Mouse (Mus musculus) limb, embryonic 10.5 days (tissue): ENCODE data around the gene Tob1. TPM values are rescaled to one million over a fixed set of nuclear protein-coding genes. Genes with fewer than 3 reads are reported as not detected.

Experiments used
- DNase-seq: peaks from one replicate; pipeline ENCODE4 v3.0.0-alpha.2; 2017; ENCODE audit warnings: low spot score
- H3K27ac ChIP-seq: fragments of 300-500 bp; sonication (generic); 2 replicates; pipeline ENCODE4 v1.5.1; 2016; ENCODE audit warnings: mild to moderate bottlenecking
- H3K27me3 ChIP-seq: fragments of 300-500 bp; sonication (generic); 2 replicates; pipeline ENCODE4 v1.6.1; 2016; ENCODE audit warnings: low read depth, mild to moderate bottlenecking; ENCODE audit not compliant: poor library complexity, severe bottlenecking
- H3K36me3 ChIP-seq: fragments of 300-500 bp; sonication (generic); 2 replicates; pipeline ENCODE4 v1.6.1; 2016; ENCODE audit warnings: mild to moderate bottlenecking, moderate library complexity
- H3K4me1 ChIP-seq: fragments of 300-500 bp; sonication (generic); 2 replicates; pipeline ENCODE4 v1.6.1; 2016
- H3K4me3 ChIP-seq: fragments of 300-500 bp; sonication (generic); 2 replicates; pipeline ENCODE4 v1.5.1; 2016; ENCODE audit warnings: mild to moderate bottlenecking, moderate library complexity
- H3K9me3 ChIP-seq: fragments of 300-500 bp; sonication (generic); replicated peaks from 2 replicates; pipeline ENCODE4 v1.6.1; 2016; ENCODE audit warnings: mild to moderate bottlenecking
- WGBS: fragments of 180-500 bp; shearing (Covaris S2); methylation state at CpG from one replicate; pipeline ENCODE4 v1.1.7; 2016; 5-methylcytosine and 5-hydroxymethylcytosine counted together
- polyA plus RNA-seq: library from polyadenylated mRNA; unstranded; fragments of >200 nt; fragmentation: Nextera tagmentation; extraction: Ambion mirVana; gene quantifications from 2 replicates; pipeline ENCODE4 v1.2.1, GENCODE M21; 2016

Gene Tob1
- polyA plus RNA-seq, 1 experiment from 2014 or later = 22.5 TPM

GRCm38 (mm10) chr11:94202106-94202505, 9.1 kb upstream of the Tob1 start:
- H3K36me3 ChIP-seq = no peaks in the 10 kb centered on the region
- H3K4me3 ChIP-seq = no peak overlapping the region
- no peak overlapping the region for H3K27ac ChIP-seq
- WGBS = 89% methylated on average over 5 of the region's 5 CpGs
- H3K4me1 ChIP-seq = no peaks in the 10 kb centered on the region
- H3K9me3 ChIP-seq = no peaks in the 10 kb centered on the region
- DNase-seq = no peak
- H3K27me3 ChIP-seq = no peaks in the 10 kb centered on the region

GRCm38 (mm10) chr11:94203066-94203465, 8.2 kb upstream of the Tob1 start:
- Histone ChIP-seq H3K4me3 (no peak overlapping the region), H3K27me3 (no peaks in the 10 kb centered on the region), H3K27ac (no peak overlapping the region), H3K4me1 (no peaks in the 10 kb centered on the region), H3K9me3 (no peaks in the 10 kb centered on the region), H3K36me3 (no peaks in the 10 kb centered on the region)
- 88% methylated on average over 3 of the region's 3 CpGs for WGBS
- DNase-seq = no peak

- H3K27ac ChIP-seq = no peak overlapping the region
- H3K27me3 ChIP-seq = no peaks in the 10 kb centered on the region
- H3K4me1 ChIP-seq = peaks cover 8% of the 10 kb centered on the region; the same call in 1 of the 2 replicates
- no peak overlapping the region for H3K4me3 ChIP-seq
- no peak for DNase-seq
- no peaks in the 10 kb centered on the region for H3K9me3 ChIP-seq
- 82% methylated on average over 10 of the region's 10 CpGs for WGBS
- no peaks in the 10 kb centered on the region for H3K36me3 ChIP-seq
Measured at GRCm38 (mm10) chr11:94206398-94207114, 4.7 kb upstream of the Tob1 start.

GRCm38 (mm10) chr11:94208811-94209675, 2.2 kb upstream of the Tob1 start:
- WGBS = 47% methylated on average over 8 of the region's 8 CpGs
- Histone ChIP-seq H3K4me3 (peak overlapping the region; percentile 91), H3K27me3 (no peaks in the 10 kb centered on the region), H3K27ac (peak overlapping the region; percentile 87; the same call in 1 of the 2 replicates), H3K4me1 (peaks cover 25% of the 10 kb centered on the region), H3K9me3 (no peaks in the 10 kb centered on the region), H3K36me3 (peaks cover 7% of the 10 kb centered on the region)
- no peak for DNase-seq

GRCm38 (mm10) chr11:94209695-94210131, 1.5 kb upstream of the Tob1 start:
- H3K4me3 ChIP-seq = peak overlapping the region; percentile 91
- H3K9me3 ChIP-seq = no peaks in the 10 kb centered on the region
- H3K4me1 ChIP-seq = peaks cover 28% of the 10 kb centered on the region
- peak overlapping the region; percentile 87 for H3K27ac ChIP-seq
- H3K36me3 ChIP-seq = peaks cover 14% of the 10 kb centered on the region
- no peaks in the 10 kb centered on the region for H3K27me3 ChIP-seq
- no peak for DNase-seq
- 2% methylated on average over 14 of the region's 14 CpGs for WGBS

GRCm38 (mm10) chr11:94210191-94211086, 815 bp upstream of the Tob1 start:
- DNase-seq = peak; percentile 88
- H3K9me3 ChIP-seq = no peaks in the 10 kb centered on the region
- H3K27me3 ChIP-seq = no peaks in the 10 kb centered on the region
- H3K4me1 ChIP-seq = peaks cover 28% of the 10 kb centered on the region
- WGBS = under 1% methylated on average over 49 of the region's 56 CpGs
- peak overlapping the region; percentile 91 for H3K4me3 ChIP-seq
- H3K36me3 ChIP-seq = peaks cover 20% of the 10 kb centered on the region
- peak overlapping the region; percentile 87 for H3K27ac ChIP-seq

GRCm38 (mm10) chr11:94211651-94212488, 616 bp downstream of the Tob1 start:
- DNase-seq = peak; percentile 89
- H3K4me1 ChIP-seq = peaks cover 28% of the 10 kb centered on the region

GRCm38 (mm10) chr11:94212489-94212836, 1.2 kb downstream of the Tob1 start:
- Histone ChIP-seq H3K9me3 (no peaks in the 10 kb centered on the region), H3K27ac (peak overlapping the region; percentile 99), H3K27me3 (no peaks in the 10 kb centered on the region), H3K4me3 (peak overlapping the region; percentile 91), H3K4me1 (peaks cover 28% of the 10 kb centered on the region), H3K36me3 (peaks cover 22% of the 10 kb centered on the region)
- WGBS = 1% methylated on average over 7 of the region's 7 CpGs
- no peak for DNase-seq

More at GRCm38 (mm10) chr11:94211651-94212488, 616 bp downstream of the Tob1 start:
- Histone ChIP-seq H3K9me3 (no peaks in the 10 kb centered on the region), H3K27ac (peak overlapping the region; percentile 99), H3K4me3 (peak overlapping the region; percentile 91), H3K27me3 (no peaks in the 10 kb centered on the region), H3K36me3 (peaks cover 22% of the 10 kb centered on the region)
- under 1% methylated on average over 51 of the region's 61 CpGs for WGBS

- Histone ChIP-seq H3K9me3 (no peaks in the 10 kb centered on the region), H3K27me3 (no peaks in the 10 kb centered on the region), H3K4me3 (peak overlapping the region; percentile 91), H3K4me1 (peaks cover 28% of the 10 kb centered on the region), H3K27ac (no peak overlapping the region), H3K36me3 (peaks cover 22% of the 10 kb centered on the region)
- DNase-seq = no peak
- WGBS = 76% methylated on average over 4 of the region's 4 CpGs
Measured at GRCm38 (mm10) chr11:94212997-94213396, 1.7 kb downstream of the Tob1 start.

- peaks cover 22% of the 10 kb centered on the region for H3K36me3 ChIP-seq
- DNase-seq = no peak
- no peak overlapping the region for H3K4me3 ChIP-seq
- H3K4me1 ChIP-seq = peaks cover 33% of the 10 kb centered on the region
- no peak overlapping the region for H3K27ac ChIP-seq
- no peaks in the 10 kb centered on the region for H3K27me3 ChIP-seq
- no peaks in the 10 kb centered on the region for H3K9me3 ChIP-seq
- 92% methylated on average over 29 of the region's 29 CpGs for WGBS
Measured at GRCm38 (mm10) chr11:94213735-94214594, 2.7 kb downstream of the Tob1 start.

GRCm38 (mm10) chr11:94215581-94215980, 4.3 kb downstream of the Tob1 start:
- Histone ChIP-seq H3K9me3 (no peaks in the 10 kb centered on the region), H3K36me3 (peaks cover 22% of the 10 kb centered on the region), H3K4me3 (no peak overlapping the region), H3K4me1 (peaks cover 30% of the 10 kb centered on the region), H3K27me3 (no peaks in the 10 kb centered on the region), H3K27ac (no peak overlapping the region)
- DNase-seq = no peak
- WGBS = 96% methylated on average over 3 of the region's 3 CpGs
